Mouse (Mus musculus): Measurements from ENCODE around the gene Lce3e. TPM values are rescaled to one million over a fixed set of nuclear protein-coding genes. Genes with fewer than 3 reads are reported as not detected.

Gene Lce3e
- total and polyA plus RNA-seq, 3 experiments, result not detected

GRCm38 (mm10) chr3:93014871-93015270, 48.0 kb downstream of the Lce3e start:
- H3K4me3 ChIP-seq (ENCODE audit: control insufficient read depth in 1 of 2, insufficient read depth in 1 of 2, low read depth in 2 of 2, low read length in 2 of 2), result no peak overlapping the region
- H3K79me2 ChIP-seq (ENCODE audit: control insufficient read depth, insufficient read depth, low read length, poor library complexity), result no peaks in the 10 kb centered on the region
- H3K4me1 ChIP-seq (ENCODE audit: control insufficient read depth in 1 of 2, insufficient read depth in 2 of 2, low read length in 2 of 2), result no peaks in the 10 kb centered on the region
- no peaks in the 10 kb centered on the region for H3K9me3 ChIP-seq (replicated peaks; ENCODE audit: insufficient read depth, low read length)
- H3K36me3 ChIP-seq (ENCODE audit: control insufficient read depth in 1 of 2, insufficient read depth in 2 of 2, low read length in 2 of 2), result no peaks in the 10 kb centered on the region
- H3K9ac ChIP-seq (ENCODE audit: control insufficient read depth, low read depth, low read length, poor library complexity, severe bottlenecking), result no peak overlapping the region
- no peaks in the 10 kb centered on the region for H3K27me3 ChIP-seq (ENCODE audit: control insufficient read depth in 1 of 2, insufficient read depth in 2 of 2, low read length in 2 of 2)
- DNase-seq (ENCODE audit: low read depth, low spot score), result no peak
- no peak overlapping the region for H3K27ac ChIP-seq (ENCODE audit: control insufficient read depth, low read depth, low read length)
- no peak for TF ChIP-seq NRF1 (IDR thresholded peaks at IDR 0.05; ENCODE audit: insufficient read depth, low read depth, low read length, poor library complexity, severe bottlenecking)
- TF ChIP-seq E2F4 (IDR thresholded peaks at IDR 0.05; ENCODE audit: borderline replicate concordance, low read depth, low read length), result no peak
- no peak for TF ChIP-seq MYB (IDR thresholded peaks at IDR 0.05; ENCODE audit: low read depth, low read length)
- TF ChIP-seq JUND (IDR thresholded peaks at IDR 0.05; ENCODE audit: low read depth, low read length), result no peak
- TF ChIP-seq GABPA (IDR thresholded peaks at IDR 0.05; ENCODE audit: low read depth, low read length), result no peak
- TF ChIP-seq ZKSCAN1 (IDR thresholded peaks at IDR 0.05; ENCODE audit: low read depth, low read length), result no peak
- TF ChIP-seq SMC3 (IDR thresholded peaks at IDR 0.05; ENCODE audit: low read depth, low read length), result no peak
- TF ChIP-seq CHD2 (IDR thresholded peaks at IDR 0.05; ENCODE audit: low read length), result no peak
- TF ChIP-seq ELF1 (IDR thresholded peaks at IDR 0.05; ENCODE audit: low read depth, low read length), result no peak
- no peak for TF ChIP-seq USF1 (IDR thresholded peaks at IDR 0.05; ENCODE audit: low read depth, low read length)
- no peak for TF ChIP-seq EP300 (IDR thresholded peaks at IDR 0.05; ENCODE audit: low read depth in 1 of 2, low read length in 2 of 2)
- no peak for TF ChIP-seq UBTF (IDR thresholded peaks at IDR 0.05; ENCODE audit: borderline replicate concordance, insufficient read depth, low read depth, low read length)

- DNase-seq (ENCODE audit: low read depth, low spot score), result no peak
- no peak for TF ChIP-seq CHD2 (IDR thresholded peaks at IDR 0.05; ENCODE audit: low read length)
- no peak for TF ChIP-seq TAL1 (IDR thresholded peaks at IDR 0.05; ENCODE audit: low read length)
- TF ChIP-seq GATA1 (IDR thresholded peaks at IDR 0.05; ENCODE audit: low read depth, low read length), result no peak
- TF ChIP-seq USF1 (IDR thresholded peaks at IDR 0.05; ENCODE audit: low read depth, low read length), result no peak
- no peak for TF ChIP-seq ZMIZ1 (IDR thresholded peaks at IDR 0.05; ENCODE audit: low read depth, low read length)
- no peak for TF ChIP-seq GABPA (IDR thresholded peaks at IDR 0.05; ENCODE audit: low read depth, low read length)
- no peak within 1 kb of the TSS for H3K27ac ChIP-seq (ENCODE audit: control insufficient read depth, low read depth, low read length)
- H3K79me2 ChIP-seq (ENCODE audit: control insufficient read depth, insufficient read depth, low read length, poor library complexity), result no peaks in the 10 kb centered on the region
- no peaks in the 10 kb centered on the region for H3K36me3 ChIP-seq (ENCODE audit: control insufficient read depth in 1 of 2, insufficient read depth in 2 of 2, low read length in 2 of 2)
- H3K4me1 ChIP-seq (ENCODE audit: control insufficient read depth in 1 of 2, insufficient read depth in 2 of 2, low read length in 2 of 2), result no peaks in the 10 kb centered on the region
- no peaks in the 10 kb centered on the region for H3K27me3 ChIP-seq (ENCODE audit: control insufficient read depth in 1 of 2, insufficient read depth in 2 of 2, low read length in 2 of 2)
- H3K4me3 ChIP-seq (ENCODE audit: control insufficient read depth in 1 of 2, insufficient read depth in 1 of 2, low read depth in 2 of 2, low read length in 2 of 2), result no peak within 1 kb of the TSS
- H3K9me3 ChIP-seq (replicated peaks; ENCODE audit: insufficient read depth, low read length), result no peaks in the 10 kb centered on the region
- H3K9ac ChIP-seq (ENCODE audit: control insufficient read depth, low read depth, low read length, poor library complexity, severe bottlenecking), result no peak within 1 kb of the TSS
Observed at GRCm38 (mm10) chr3:93015460-93016104, 48.7 kb downstream of the Lce3e start, which contains the start of gene Crct1. Gene Crct1 (minus strand): TSS chr3:93015687.

Other genes with a start within 250 kb of the Lce3e start
- gene Lce1f, start 246.7 kb upstream of the Lce3e start, total RNA-seq (2012; rRNA removed), result not detected in 2 replicates
- gene Lce1f, start 246.7 kb upstream of the Lce3e start, polyA plus RNA-seq (2012; ENCODE audit: insufficient read depth in 1 of 2, insufficient read length in 2 of 2, low read depth in 1 of 2, low replicate concordance in 2 of 2, missing spikeins in 1 of 2), result not detected
- gene Gm38119, start 228.0 kb upstream of the Lce3e start, total RNA-seq (2012; rRNA removed), result not detected in 2 replicates
- gene Gm38119, start 228.0 kb upstream of the Lce3e start, polyA plus RNA-seq (2012; ENCODE audit: insufficient read depth in 1 of 2, insufficient read length in 2 of 2, low read depth in 1 of 2, low replicate concordance in 2 of 2, missing spikeins in 1 of 2), result not detected
- gene Lce1g, start 214.7 kb upstream of the Lce3e start, total RNA-seq (2012; rRNA removed), result not detected in 2 replicates
- not detected for gene Lce1g, start 214.7 kb upstream of the Lce3e start, polyA plus RNA-seq (2012; ENCODE audit: insufficient read depth in 1 of 2, insufficient read length in 2 of 2, low read depth in 1 of 2, low replicate concordance in 2 of 2, missing spikeins in 1 of 2)
- gene Lce1h, start 202.0 kb upstream of the Lce3e start, total RNA-seq (2012; rRNA removed), result not detected in 2 replicates
- not detected for gene Lce1h, start 202.0 kb upstream of the Lce3e start, polyA plus RNA-seq (2012; ENCODE audit: insufficient read depth in 1 of 2, insufficient read length in 2 of 2, low read depth in 1 of 2, low replicate concordance in 2 of 2, missing spikeins in 1 of 2)
- gene Lce1i, start 188.2 kb upstream of the Lce3e start, total RNA-seq (2012; rRNA removed), result not detected in 2 replicates
- not detected for gene Lce1i, start 188.2 kb upstream of the Lce3e start, polyA plus RNA-seq (2012; ENCODE audit: insufficient read depth in 1 of 2, insufficient read length in 2 of 2, low read depth in 1 of 2, low replicate concordance in 2 of 2, missing spikeins in 1 of 2)
- gene Lce1j, start 176.5 kb upstream of the Lce3e start, total RNA-seq (2012; rRNA removed), result not detected in 2 replicates
- gene Lce1j, start 176.5 kb upstream of the Lce3e start, polyA plus RNA-seq (2012; ENCODE audit: insufficient read depth in 1 of 2, insufficient read length in 2 of 2, low read depth in 1 of 2, low replicate concordance in 2 of 2, missing spikeins in 1 of 2), result not detected
- gene Lce1k, start 159.2 kb upstream of the Lce3e start, total RNA-seq (2012; rRNA removed), result not detected in 2 replicates
- gene Lce1k, start 159.2 kb upstream of the Lce3e start, polyA plus RNA-seq (2012; ENCODE audit: insufficient read depth in 1 of 2, insufficient read length in 2 of 2, low read depth in 1 of 2, low replicate concordance in 2 of 2, missing spikeins in 1 of 2), result not detected
- not detected in 2 replicates for gene Kprp, start 139.8 kb upstream of the Lce3e start, total RNA-seq (2012; rRNA removed)
- not detected for gene Kprp, start 139.8 kb upstream of the Lce3e start, polyA plus RNA-seq (2012; ENCODE audit: insufficient read depth in 1 of 2, insufficient read length in 2 of 2, low read depth in 1 of 2, low replicate concordance in 2 of 2, missing spikeins in 1 of 2)
- not detected in 2 replicates for gene Lce1l, start 115.8 kb upstream of the Lce3e start, total RNA-seq (2012; rRNA removed)
- not detected for gene Lce1l, start 115.8 kb upstream of the Lce3e start, polyA plus RNA-seq (2012; ENCODE audit: insufficient read depth in 1 of 2, insufficient read length in 2 of 2, low read depth in 1 of 2, low replicate concordance in 2 of 2, missing spikeins in 1 of 2)
- not detected in 2 replicates for gene 2310050C09Rik, start 96.8 kb upstream of the Lce3e start, total RNA-seq (2012; rRNA removed)
- not detected for gene 2310050C09Rik, start 96.8 kb upstream of the Lce3e start, polyA plus RNA-seq (2012; ENCODE audit: insufficient read depth in 1 of 2, insufficient read length in 2 of 2, low read depth in 1 of 2, low replicate concordance in 2 of 2, missing spikeins in 1 of 2)
- gene Lce3a, start 40.8 kb upstream of the Lce3e start, total RNA-seq (2012; rRNA removed), result not detected in 2 replicates
- gene Lce3a, start 40.8 kb upstream of the Lce3e start, polyA plus RNA-seq (2012; ENCODE audit: insufficient read depth in 1 of 2, insufficient read length in 2 of 2, low read depth in 1 of 2, low replicate concordance in 2 of 2, missing spikeins in 1 of 2), result not detected
- gene Lce3b, start 34.1 kb upstream of the Lce3e start, total RNA-seq (2012; rRNA removed), result not detected in 2 replicates
- not detected for gene Lce3b, start 34.1 kb upstream of the Lce3e start, polyA plus RNA-seq (2012; ENCODE audit: insufficient read depth in 1 of 2, insufficient read length in 2 of 2, low read depth in 1 of 2, low replicate concordance in 2 of 2, missing spikeins in 1 of 2)
- not detected in 2 replicates for gene Lce3c, start 22.6 kb upstream of the Lce3e start, total RNA-seq (2012; rRNA removed)
- gene Lce3c, start 22.6 kb upstream of the Lce3e start, polyA plus RNA-seq (2012; ENCODE audit: insufficient read depth in 1 of 2, insufficient read length in 2 of 2, low read depth in 1 of 2, low replicate concordance in 2 of 2, missing spikeins in 1 of 2), result not detected
- not detected in 2 replicates for gene Lce3d, start 9.7 kb upstream of the Lce3e start, total RNA-seq (2012; rRNA removed)
- not detected for gene Lce3d, start 9.7 kb upstream of the Lce3e start, polyA plus RNA-seq (2012; ENCODE audit: insufficient read depth in 1 of 2, insufficient read length in 2 of 2, low read depth in 1 of 2, low replicate concordance in 2 of 2, missing spikeins in 1 of 2)
- gene Lce3f, start 25.2 kb downstream of the Lce3e start, total RNA-seq (2012; rRNA removed), result not detected in 2 replicates
- gene Lce3f, start 25.2 kb downstream of the Lce3e start, polyA plus RNA-seq (2012; ENCODE audit: insufficient read depth in 1 of 2, insufficient read length in 2 of 2, low read depth in 1 of 2, low replicate concordance in 2 of 2, missing spikeins in 1 of 2), result not detected
- gene Crct1, start 48.6 kb downstream of the Lce3e start, total RNA-seq (2012; rRNA removed), result not detected in 2 replicates
- gene Crct1, start 48.6 kb downstream of the Lce3e start, polyA plus RNA-seq (2012; ENCODE audit: insufficient read depth in 1 of 2, insufficient read length in 2 of 2, low read depth in 1 of 2, low replicate concordance in 2 of 2, missing spikeins in 1 of 2), result not detected
- not detected in 2 replicates for gene Lce1m, start 52.0 kb downstream of the Lce3e start, total RNA-seq (2012; rRNA removed)
- not detected for gene Lce1m, start 52.0 kb downstream of the Lce3e start, polyA plus RNA-seq (2012; ENCODE audit: insufficient read depth in 1 of 2, insufficient read length in 2 of 2, low read depth in 1 of 2, low replicate concordance in 2 of 2, missing spikeins in 1 of 2)
- gene Gm4858, start 101.8 kb downstream of the Lce3e start, total RNA-seq (2012; rRNA removed), result not detected in 2 replicates
- not detected for gene Gm4858, start 101.8 kb downstream of the Lce3e start, polyA plus RNA-seq (2012; ENCODE audit: insufficient read depth in 1 of 2, insufficient read length in 2 of 2, low read depth in 1 of 2, low replicate concordance in 2 of 2, missing spikeins in 1 of 2)
- not detected in 2 replicates for gene Crnn, start 177.7 kb downstream of the Lce3e start, total RNA-seq (2012; rRNA removed)
- gene Crnn, start 177.7 kb downstream of the Lce3e start, polyA plus RNA-seq (2012; ENCODE audit: insufficient read depth in 1 of 2, insufficient read length in 2 of 2, low read depth in 1 of 2, low replicate concordance in 2 of 2, missing spikeins in 1 of 2), result not detected
- not detected in 2 replicates for gene Flg2, start 230.2 kb downstream of the Lce3e start, total RNA-seq (2012; rRNA removed)
- not detected for gene Flg2, start 230.2 kb downstream of the Lce3e start, polyA plus RNA-seq (2012; ENCODE audit: insufficient read depth in 1 of 2, insufficient read length in 2 of 2, low read depth in 1 of 2, low replicate concordance in 2 of 2, missing spikeins in 1 of 2)